Mouse (Mus musculus): ENCODE measurements around the gene Kcp. TPM values are rescaled to one million over a fixed set of nuclear protein-coding genes. Genes with fewer than 3 reads are reported as not detected.

The Kcp gene
- 2.6 and 3.1 TPM in 2 replicates for total RNA-seq (2021)
- long read RNA-seq, partial matches to known transcripts, result 8 of 10 reads
- long read RNA-seq, other reads (novel, unspliced or antisense), result 1 of 10 reads

DNA sequence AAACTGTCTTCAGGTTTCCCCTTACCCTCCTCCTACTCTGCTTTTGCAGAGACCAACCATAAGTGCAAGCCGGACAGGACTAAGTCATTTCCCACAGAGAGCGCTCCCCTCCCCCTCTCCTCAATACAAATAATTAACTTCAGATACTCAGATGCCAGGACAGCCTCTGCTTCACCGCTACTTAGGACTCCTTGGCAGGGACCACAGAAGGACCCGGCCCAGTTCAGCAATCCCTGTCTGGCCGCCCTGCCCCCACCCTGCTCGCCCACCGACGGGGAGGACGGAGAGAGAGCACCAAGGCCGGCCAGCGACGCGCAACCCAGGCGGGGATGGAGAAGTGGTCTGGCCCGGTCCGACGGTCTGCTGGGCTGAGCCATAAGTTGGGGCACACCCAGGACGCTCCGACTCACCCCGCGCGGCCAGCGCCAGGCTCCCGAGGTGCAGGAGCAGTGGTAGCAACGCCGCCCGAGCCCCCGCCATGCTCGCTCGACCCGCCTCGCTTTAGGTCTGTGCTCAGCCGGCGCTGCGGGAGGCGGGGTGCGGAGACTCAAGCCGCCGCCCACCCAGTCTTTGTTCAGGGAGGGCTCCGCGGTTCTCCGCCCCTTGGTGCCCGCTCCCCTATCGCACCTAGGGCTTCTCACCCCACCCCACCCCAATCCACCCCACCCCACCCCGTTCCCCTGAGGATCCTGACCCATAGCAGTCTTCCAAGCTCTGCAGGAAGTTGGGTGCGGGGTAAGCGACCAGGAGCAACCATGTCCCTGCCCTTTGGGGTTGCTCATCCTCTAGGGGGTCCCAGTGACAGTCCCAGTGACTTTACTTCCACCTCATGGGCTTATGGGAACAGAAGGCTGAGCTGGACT is at the start of gene Kcp:
Gene Kcp (minus strand): TSS at position 506 of the 863 bp plus-strand sequence.
- peak; percentile 21 for DNase-seq

DNA sequence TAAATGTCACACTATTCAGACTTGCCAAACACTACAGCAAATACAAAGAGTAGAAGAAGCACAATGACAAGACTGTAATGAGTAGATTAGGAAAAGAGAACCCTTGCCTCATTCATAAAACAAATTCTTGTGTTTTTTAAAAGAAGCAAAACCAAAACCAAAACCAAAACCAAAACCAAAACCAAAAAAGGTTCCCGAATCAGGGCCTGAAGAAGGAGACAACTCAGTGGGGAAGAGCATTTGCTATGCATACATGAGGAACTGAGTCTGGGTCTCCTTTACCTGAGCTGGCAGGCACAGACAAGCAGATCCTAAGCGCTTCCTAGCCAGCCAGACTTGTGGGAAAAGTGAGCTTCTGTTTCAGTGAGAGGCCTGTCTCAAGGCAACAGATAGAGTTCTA is 49.4 kb upstream of the Kcp start:
- DNase-seq, result no peak

DNA sequence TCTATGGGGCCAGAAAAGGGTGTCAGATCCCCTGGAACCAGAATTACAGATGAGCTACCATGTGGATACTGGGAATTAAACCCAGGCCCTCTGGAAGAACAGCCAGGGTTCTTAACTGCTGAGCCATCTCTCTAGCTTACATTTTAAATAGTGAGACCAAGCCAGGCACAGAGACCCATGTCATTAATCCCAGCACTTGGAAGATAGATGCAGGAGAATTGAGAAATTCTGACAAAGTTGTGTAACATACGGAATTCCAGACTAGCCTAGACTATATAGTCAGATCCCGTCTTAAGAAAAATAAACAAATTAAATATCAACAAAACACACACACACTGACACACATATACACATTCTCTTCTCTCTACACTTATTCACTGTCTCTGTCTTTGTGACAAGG is 44.8 kb upstream of the Kcp start:
- no peak for DNase-seq

DNA sequence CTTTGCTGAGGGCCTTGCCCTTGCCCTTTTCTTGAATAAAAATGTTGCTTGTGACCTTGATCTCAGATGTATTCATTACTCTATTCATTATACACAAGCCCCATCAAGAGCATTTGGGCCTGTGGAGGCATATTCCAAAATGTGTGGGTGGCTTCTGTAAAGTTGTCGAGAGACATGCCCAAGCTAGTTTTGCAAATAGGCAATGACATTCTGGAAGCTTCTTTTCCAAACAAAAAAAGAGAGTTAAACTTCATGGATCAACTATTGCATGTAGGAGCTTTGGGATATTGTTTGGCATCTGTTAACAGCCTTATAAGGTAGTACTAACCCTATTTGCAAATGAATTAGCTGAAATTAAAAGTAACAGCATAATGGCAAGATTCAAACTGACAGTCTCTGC is 40.3 kb upstream of the Kcp start:
- no peak for DNase-seq

DNA sequence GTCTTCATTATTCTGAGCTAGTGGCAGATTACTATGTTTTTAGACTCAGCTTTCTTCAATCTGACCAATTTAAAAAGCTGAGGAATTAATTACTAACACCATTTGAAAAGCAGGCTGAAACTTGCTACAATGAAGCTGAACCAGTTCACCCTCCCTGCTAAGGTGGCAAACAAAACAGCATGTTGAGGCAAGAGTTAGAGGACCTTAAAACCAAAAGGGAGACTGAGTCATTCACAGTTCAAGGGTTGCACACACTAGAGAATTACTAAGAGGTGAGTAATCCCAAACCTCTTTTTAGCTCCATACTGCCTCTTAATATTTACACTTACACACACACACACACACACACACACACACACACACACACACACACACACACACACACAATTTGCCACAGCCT is 39.8 kb upstream of the Kcp start:
- DNase-seq, result no peak

DNA sequence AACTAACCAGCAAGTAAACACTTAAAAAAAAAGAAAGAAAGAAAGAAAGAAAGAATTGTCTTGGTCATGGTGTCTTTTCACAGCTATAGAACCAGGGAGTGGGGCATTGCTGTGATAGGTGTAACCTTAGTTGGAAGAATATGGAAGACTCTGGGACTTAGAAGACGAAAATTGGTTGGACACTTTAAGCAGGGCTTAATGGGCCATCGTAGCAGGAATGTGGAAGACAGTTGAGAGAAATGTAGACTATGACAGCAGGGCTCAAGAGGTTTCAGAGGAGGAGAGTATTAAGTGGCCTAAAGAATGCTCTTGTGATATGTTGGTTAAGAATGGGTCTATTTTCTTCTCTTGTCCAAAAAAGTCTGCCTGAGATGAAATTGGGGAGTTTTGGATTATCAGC is 37.9 kb upstream of the Kcp start:
- DNase-seq, result no peak

DNA sequence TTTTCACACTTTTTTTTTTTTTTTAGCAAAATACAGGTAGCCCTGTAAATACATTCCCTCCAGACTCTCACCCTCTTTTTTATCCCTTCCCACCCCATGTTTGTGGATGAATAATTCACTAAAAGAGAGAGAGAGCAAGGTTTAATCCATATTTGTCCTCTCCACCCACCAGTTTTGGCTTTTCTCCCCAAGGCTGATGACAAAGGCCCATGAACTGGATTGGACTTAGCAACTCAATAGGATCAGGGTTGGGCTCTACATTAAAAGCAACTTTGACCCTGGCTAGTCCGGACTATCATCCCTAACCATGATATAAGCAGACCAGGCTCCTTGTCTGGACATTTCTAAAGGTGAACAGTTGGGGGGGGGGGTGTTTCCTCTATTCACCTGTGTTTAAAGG is 33.2 kb upstream of the Kcp start:
- DNase-seq, result no peak

DNA sequence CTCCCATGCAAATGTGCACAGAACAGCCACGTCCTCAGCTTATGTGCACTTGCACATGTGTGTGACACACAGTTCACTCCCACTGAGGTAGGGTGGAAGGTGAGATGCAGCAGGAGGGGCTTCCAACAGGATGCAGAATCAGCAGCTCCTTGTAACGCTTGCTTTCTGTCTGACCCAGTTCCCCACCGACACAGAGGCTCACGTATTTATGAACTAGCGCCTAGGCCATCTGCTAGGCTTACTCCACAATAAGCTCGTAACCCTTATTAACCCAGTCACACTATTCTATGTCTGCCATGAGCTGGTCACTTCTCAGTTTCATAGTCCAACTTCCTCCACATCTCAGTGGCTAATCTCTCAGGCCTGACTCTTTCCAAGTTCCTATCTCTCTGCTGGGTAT is 32.5 kb upstream of the Kcp start:
- no peak for DNase-seq

DNA sequence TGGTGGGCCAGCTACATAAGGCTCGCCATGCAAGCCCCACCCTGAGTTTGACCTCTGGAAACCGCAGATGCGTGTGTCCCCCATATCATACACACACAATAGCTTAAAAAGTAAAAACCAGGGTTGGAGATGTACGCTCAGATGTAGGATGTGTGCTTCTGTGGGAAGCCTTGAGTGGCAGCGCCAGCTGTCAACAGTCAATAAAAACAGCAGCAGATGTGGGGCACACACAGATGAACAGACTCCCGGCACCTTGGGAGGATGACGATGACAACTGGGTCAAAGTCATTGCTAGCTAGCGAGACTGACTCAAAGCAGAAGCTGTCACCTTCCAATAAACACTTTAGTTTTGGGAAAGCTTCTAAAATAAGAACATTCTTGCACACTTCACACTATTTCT is 31.8 kb upstream of the Kcp start:
- DNase-seq, result no peak

DNA sequence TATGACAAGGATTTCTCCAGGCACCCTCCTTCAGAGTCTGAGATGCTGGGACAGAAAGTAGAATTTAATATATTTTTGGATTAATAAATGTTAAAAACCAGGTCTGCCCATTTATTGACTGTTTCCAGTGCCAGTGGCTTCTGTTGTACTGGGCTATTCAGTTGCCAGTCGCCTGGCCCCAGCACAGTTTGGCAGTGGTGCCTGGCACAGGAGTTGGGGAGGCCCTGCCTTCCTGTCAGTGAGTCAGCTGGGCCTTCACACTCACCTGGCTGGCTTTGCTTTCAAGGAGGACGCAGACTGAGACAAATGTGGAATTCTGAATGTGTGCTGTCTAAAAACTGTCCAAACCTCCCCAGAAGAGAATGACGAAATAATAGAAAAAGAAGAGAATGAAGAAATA is 29.5 kb upstream of the Kcp start:
- DNase-seq, result no peak

DNA sequence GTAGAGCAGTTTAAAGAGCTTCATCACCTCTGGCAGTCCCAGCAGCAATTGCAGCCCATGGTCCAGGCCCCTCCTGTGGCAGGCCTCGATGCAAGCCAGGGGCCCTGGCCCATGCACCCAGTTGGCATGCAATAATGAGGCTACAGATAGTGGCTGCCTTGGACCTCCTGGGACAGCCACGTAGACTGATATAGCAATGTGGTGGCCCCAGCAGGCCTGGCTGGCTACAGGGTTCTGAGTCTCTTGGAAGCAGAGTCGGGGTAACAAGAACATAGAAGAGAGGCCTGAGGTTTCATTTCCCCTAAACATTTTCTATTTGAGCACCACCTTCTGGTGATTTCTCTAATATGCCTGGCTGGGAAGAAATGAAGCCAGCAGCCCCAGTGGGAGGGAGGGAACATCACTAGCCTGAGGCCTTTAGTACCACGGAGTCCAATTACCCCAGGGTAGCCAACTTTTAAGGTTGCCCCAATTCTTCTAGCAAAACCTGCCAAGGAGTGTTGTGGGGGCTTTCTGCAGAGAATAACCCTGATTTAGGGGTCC is 29.0 kb upstream of the Kcp start:
- DNase-seq, result no peak

DNA sequence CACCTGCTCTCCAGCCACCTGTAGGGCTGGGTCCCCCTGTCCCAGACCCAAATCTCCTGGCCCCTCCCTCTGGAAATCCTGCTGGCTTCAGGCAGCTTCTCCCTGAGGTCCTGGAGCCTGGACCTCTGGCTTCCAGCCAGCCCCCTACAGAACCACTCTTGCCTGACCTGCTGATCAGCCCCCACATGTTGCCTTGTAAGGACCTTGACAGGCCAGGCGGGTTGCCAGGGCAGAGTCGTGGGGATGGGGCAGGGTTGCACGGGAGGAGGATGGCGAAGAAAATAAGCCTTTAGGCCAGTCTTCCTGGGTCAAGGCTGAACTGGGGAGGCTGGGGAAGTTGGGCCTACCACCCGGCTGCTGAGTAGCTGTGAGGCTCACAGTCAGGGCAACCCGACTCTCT is 27.6 kb upstream of the Kcp start:
- DNase-seq, result peak; percentile 40

DNA sequence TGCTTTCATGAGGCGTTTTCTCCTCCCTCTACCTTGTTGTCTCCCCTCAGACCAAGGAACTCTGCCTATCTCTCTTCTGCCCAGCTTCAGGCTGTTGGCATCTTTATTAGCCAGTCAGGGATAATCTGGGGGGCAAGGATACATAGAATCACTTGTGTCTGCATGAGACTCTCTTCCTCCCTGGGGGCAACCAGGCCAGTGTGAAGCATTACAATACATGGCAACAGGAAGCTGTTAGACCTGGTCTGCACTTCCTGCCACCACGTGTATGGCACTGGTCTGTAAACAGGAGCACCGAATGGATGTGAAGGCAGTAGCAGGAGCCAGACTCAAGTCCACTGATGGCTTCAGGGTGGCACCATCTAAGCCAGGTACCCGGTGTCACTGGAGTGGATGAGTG is 22.3 kb upstream of the Kcp start:
- DNase-seq, result no peak

DNA sequence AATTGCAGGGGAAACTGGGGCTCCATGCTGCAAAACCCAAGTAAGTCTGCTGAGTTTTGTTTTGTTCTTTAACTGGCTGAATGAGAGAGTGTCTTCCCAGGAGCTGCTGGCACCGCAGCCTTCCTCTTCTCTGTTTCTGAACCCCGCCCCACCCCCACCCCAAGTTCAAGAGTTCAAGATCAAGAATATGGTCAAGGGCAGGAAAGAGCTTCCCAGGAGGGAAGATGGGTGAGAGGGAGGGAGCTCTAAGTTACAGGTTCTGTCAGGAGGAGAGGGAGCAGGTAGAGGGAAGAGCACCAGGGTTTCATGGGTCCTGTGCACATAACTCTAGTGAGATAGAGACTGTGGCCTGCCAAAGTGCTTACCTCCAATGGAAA is 21.7 kb upstream of the Kcp start:
- no peak for DNase-seq

DNA sequence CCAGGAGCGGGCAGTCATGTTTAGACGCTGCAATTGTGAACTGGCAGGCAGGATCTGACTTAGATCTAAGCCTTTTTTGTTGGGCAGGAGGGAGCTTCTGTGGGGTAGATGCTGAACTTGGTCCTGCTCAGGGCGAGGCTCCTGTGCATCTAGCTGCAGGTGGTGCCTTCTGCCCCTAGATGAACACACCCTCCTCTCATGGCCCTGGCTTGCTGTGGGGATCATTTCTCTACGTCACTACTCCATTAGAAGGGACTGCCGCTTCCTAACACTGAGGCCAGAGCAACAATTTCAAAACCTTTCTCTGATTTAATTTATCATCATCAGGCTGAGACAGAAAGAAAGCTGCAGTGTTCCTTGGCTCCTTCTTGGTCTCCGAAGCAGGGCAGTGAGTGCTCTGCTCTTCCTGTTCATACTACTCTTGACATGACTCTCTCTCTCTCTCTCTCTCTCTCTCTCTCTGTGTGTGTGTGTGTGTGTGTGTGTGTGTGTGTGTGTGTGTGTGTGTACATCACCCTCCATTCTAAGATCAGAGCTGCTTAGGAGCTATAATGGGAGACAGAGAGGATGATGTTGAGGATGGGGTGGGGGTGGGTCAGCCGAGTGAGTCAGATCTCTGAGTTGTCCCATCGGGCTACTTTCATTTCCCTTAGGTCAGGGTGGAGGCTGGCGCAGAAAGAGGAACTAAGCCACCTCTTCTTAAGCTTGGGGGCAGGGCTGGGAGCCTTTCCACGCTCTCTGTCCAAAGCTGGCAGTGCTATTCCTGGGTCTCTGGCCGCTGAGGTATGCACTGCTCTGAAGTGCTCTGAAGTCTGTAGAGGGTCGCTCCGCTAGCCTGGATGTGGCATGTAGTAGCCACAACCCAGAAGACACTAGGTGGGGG is 21.1 kb upstream of the Kcp start:
- DNase-seq, result no peak

DNA sequence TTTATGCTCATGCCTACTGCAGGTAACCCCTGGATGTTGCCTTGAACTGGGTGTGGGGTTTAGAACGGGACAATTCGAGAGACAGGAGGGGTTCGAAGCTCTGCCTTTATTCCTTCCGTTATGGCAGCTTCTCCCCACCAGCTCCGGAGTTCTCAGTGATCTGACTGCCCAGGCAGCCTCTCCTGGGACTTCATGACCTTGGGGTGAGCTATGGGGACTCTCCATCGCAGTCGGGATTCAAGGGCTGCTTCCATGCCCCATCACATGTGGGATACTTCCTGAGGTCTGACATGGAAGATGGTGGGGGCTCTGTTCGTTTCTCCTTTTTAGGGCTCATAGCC is 20.4 kb upstream of the Kcp start:
- DNase-seq, result no peak

DNA sequence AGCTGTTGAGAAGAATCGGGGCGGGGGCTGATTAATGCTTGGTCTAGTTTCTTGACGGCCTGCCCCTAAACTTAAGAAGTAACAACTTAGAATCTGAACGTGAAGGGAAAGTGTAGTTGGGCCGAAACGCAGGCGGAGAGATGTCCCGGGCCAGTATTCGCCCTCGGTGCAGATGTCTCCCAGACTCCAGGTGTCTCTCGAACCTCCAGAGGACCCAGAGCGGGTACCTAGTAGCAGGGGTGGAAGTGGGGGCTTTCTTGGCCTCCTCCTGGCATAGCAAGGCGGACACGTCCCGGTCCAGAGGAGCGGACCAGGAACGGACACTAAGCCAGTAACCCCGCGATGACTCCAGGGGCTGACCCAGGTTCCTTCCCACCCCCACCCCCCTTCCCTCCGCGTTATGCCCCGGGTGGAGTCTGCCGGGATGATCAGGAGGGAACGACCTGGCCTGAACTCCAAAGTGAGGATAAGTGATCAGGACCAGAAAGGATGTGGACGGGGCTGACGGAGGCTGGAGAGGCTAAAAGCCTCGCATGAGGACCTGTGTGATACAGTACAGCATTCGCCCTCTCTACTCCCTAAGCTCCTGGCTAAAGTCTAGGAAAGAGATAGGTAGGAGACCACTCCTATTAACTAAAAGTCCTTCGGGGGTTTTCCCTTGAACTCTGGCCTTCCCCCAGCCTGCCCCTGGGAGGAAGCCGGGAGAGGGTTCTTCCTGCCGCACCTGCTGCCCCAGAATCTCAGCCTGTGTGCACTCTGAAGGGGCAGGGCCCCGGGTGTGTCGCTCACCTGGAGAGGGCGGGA is 19.8 kb upstream of the Kcp start:
- no peak for DNase-seq

DNA sequence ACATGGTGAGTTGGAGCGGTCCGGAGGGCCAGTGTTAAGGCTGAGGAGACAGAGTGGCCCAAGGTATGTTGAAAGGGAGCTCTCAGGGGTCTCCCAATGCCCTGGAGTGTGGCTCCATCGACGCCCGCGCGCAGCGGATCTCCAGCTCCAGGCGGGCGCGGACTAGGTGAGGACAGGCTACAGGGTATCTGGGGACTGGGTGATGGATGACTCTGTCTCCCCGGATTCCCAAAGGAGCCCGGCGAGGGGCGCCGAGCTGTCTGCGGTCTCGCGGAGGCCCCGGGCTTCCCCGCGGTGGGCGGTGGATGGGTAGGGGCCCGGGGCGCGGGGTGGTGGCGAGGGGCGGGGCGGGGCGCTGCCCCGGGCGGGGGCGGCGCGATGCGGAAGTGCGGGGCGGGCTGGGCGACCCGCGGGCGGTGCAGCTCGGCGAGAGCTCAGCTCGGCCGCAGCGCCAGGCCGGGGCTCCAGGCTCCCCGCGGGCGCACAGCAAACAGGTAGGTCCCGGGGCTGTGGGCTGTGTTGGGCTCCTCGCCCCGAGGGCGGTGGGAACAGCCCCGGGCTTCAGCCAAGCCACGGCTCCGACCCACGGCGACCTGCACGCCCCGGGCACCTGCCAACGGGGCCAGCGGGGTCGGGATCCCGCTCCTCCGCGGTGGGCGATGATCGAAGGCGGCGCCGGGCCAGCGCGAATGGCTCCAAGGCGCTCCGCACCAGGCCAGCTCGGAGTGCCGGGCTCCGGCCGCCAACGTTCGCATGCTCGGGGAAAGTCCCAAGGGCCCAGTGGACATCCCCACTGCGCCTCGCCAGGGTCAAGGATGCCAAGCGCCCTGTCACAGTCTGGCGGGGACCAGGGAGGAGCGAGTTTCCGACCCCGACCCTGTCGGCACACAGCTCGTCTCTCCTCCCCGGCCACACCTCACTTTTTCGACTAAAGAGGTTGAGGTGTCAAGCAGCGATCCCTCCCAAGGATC is 18.8 kb upstream of the Kcp start, which contains the start of gene Irf5:
Gene Irf5 (plus strand): TSS at position 345 of the 971 bp plus-strand sequence.
- DNase-seq, result peak; percentile 44

DNA sequence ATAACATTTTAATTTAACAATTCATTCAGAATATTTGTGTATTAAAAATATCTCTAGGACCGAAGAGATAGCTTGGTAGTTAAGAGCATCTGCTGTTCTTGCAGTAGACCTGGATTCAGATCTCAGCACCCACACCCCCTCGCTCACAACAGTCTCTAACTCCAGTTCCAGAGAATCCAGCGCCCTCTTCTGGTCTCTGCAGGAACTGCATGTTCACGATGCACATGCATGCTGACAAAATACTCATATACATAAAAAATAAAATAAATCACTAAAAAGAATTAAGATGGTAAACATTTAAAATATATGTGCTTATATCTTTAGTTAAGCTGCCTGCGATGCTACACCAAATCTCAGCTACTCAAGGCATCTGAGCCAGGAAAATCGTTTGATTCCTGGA is 17.5 kb upstream of the Kcp start:
- DNase-seq, result no peak

DNA sequence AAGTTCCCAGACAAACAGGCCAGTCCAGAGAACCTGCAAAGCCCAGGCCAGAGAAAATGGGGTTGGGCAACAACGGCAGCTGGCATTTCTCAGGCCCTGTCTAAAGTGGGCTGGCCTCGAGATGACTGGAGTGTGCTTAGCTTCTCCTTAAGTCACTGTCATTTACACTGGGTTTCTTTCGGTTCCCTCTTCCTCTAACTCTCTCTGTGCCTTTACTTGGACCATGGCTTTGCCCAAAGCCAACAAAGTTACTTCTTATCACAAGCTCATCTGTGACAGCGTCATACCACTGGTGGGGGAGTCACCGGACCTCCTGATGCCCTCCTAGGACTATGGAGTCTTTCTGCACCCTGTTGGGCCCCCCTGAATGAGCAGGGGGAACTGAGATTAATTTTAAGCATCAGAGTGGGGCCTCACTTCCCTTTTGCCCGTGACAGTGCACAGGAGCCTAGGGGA is 16.3 kb upstream of the Kcp start:
- DNase-seq, result no peak
